Mouse (Mus musculus) spleen, postnatal 36 days (tissue): ENCODE results near the gene Ppp1r26.
"Not testable (repeated sequence)": the region's sequence is repeated elsewhere in the genome, so short reads cannot be mapped to it uniquely, and the experiment has no call there.

ENCODE experiments used
- DNase-seq, 2 experiments: peaks; one replicate each; pipeline ENCODE4 v3.0.0; 2022; ENCODE audit warnings: low spot score in 2 of 2, mixed read lengths in 1 of 2

Ppp1r26 gene

DNA sequence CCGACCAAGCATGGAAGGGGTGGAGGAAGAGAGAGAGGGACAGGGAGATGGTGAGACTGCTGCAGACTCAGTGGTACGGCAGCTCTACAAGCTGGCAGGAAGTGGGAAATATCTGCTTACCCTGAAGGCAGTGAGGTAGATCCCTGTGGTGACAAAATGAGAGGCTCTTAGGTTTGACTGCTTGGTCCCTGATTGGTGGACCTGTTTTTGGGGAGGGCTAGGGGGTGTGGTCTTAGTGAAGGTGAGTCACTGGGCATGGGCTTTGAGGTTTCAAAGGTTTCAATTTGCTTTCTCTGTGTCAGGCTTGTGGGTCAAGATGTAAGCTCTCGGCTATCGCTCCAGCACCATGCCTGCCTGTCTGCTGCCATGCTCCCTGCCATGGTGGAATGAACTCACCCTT lies 1.5 kb upstream of the Ppp1r26 start:
- DNase-seq, result no peak

DNA sequence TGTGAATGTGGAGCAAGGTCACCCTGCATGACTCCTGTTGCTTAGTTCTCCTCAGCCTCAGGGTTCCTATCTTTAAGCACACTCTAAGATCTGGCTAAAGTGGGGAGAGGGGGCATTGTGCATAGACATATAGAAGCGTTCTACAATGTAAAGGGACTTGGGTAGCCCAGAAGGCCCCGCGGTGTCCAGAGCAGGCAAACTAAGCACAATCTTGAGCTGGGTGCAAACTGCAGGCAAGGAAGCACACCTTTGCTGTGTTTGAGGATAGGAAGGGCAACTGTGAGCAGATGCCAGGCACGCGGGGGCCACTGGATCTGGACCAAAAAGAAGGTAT lies 452 bp upstream of the Ppp1r26 start:
- DNase-seq, result no peak

GRCm38 (mm10) chr2:28447315-28447670 lies 693 bp downstream of the Ppp1r26 start:
- DNase-seq, result no peak

DNA sequence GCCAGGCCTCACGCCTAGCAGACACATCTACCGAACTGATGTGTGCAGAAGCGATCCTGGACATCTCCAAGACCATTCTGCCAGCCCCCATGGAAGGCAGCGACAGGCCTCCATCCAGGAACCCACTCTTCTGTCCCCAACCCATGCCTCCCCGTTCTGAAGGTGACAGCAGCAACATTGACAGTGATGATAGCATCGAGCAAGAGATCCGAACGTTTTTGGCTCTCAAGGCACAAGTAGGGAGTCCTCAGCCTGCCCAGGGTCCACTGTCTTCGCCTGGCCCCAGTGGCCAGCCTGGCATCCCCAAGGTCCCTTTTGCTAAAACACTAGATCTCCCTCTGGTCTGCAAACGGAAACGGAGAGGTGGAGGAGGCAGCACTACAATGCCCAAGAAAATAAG lies 5.1 kb downstream of the Ppp1r26 start:
- DNase-seq, result no peak

DNA sequence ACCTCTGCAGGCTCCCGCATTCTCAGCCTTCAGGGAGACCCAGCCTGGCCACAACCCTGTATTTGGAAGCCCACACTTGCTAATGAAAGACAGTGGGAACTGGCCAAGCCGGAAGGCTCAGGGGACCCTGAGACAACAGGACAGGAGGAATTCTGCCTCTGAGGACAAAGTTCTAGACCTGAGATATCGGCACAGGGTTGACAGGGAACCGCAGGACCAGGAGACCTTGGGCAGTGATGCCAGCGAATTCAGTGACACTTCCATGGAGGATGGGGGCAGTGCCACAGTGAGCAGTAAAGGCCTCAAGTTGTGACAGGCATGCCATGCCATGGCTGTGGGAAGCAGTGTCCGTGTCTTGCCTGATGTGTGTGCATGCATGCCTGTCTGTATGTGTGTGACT lies 6.9 kb downstream of the Ppp1r26 start:
- no peak for DNase-seq

GRCm38 (mm10) chr2:28456616-28457015 lies 10.0 kb downstream of the Ppp1r26 start:
- DNase-seq, result no peak

- peak; percentile 22 to 54 for DNase-seq
These were observed 17.3 kb downstream of the Ppp1r26 start for GRCm38 (mm10) chr2:28463919-28464318.

DNA sequence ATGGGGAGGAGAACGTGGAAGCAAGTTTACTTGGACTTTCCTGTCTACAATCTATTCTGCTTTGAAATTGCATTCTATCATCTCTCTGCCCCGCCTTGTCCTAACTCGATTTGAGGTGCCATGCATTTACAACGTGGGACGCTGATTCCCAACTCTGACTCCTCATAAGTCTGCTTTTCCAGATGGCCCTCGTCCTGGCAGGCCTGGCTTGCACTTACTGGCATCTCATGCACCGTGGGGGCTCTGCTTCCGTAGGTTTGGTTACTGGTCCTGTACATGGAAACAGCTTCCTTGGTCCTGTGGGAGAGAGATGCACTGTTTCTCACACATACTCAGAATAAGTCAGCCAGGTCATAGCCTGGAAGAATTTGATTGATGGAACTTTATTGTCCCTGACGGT lies 18.3 kb downstream of the Ppp1r26 start:
- no peak for DNase-seq

DNA sequence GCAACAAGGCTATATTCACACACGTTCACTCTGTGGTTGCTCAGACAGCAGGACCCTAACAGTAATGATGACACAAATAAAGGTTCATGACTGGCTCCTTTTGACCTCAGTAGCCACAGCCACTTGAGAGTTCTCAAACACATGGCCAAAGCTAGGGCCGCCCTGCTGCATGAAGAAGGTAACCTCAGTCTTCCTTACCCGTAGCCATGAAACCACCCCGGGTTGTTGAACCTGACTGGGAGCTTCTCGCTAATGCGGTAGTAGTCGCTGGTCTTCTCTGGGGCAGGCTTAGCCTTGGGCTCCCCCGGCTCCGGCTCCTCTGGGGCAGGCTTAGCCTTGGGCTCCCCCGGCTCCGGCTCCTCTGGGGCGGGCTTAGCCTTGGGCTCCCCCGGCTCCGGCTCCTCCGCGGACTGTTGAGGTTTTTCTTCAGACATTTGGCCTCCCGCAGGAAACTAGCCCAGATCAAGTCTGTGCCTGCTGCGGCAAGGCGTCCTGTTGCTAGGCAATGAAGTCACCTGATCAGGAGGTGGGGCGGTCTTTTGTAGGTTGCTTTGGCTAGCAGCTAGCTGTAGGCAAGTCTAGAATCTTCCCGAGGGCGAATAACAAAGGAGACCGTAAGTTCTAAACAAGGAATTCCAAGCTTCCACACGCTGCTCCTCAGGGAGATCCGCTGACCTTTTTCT lies 19.4 kb downstream of the Ppp1r26 start, which contains the start of gene 1700007K13Rik:
1700007K13Rik (minus strand) TSS at position 497 of the 683 bp plus-strand sequence.
- peak; percentile 50 to 56 for DNase-seq

GRCm38 (mm10) chr2:28467860-28468485 lies 21.4 kb downstream of the Ppp1r26 start, which contains the start of gene Mrps2:
Gene Mrps2 (plus strand): TSS chr2:28468066.
- peak; percentile 75 to 76 for DNase-seq

- no peak for DNase-seq
These were observed 22.1 kb downstream of the Ppp1r26 start for GRCm38 (mm10) chr2:28468486-28469225.

DNA sequence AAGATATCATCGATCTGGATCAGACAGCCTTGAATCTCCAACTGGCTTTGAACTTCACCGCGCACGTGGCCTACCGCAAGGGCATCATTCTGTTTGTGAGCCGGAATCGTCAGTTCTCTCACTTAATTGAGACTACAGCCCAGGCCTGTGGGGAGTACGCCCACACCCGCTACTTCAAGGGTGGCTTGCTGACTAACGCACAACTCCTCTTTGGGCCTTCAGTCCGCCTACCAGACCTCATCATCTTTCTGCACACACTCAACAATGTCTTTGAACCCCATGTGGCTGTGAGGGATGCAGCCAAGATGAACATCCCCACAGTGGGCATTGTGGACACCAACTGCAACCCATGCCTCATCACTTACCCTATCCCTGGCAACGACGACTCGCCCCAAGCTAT lies 22.9 kb downstream of the Ppp1r26 start:
- DNase-seq, result no peak

DNA sequence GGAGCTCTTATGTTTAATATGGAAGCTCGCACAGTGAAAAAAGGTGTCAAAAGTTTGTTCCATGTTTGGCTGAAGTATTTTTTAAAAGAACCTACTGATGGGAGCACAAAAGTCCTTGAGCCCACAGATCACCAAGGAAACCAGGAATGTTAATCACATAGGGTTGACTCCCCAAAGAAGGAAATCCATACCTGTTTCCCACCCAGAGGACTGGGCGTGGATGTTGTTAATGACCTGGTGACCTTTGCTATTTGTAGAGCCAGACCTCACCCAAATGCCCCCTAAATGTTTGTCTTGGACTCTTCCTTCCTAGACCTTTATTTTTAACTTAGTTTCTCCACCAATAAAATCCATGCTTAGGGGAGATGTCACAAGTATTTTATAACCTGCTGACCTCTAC lies 24.0 kb downstream of the Ppp1r26 start:
- DNase-seq, result no peak

- not testable (repeated sequence) for DNase-seq
These were observed 25.4 kb downstream of the Ppp1r26 start for GRCm38 (mm10) chr2:28472011-28472410.

DNA sequence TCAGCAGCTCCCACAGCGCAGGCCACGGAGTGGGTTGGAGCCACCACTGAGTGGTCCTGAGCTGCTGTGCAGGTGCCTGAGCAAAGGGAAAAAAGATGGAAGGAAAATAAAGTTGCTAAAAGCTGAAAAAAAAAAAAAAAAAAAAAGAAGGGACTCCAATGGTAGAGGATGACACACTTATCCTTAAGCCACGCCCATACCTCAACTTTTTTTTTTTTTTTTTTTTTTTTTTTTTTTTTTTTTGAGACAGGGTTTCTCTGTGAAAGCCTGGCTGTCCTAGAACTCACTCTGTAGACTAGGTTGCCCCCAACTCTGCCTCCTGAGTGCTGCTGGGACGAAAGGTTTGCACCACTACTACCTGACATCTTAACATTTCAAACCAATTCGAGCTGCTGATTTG lies 31.4 kb downstream of the Ppp1r26 start:
- DNase-seq, result not testable (repeated sequence)

GRCm38 (mm10) chr2:28479208-28480204 lies 32.9 kb downstream of the Ppp1r26 start:
- DNase-seq, result no peak

DNA sequence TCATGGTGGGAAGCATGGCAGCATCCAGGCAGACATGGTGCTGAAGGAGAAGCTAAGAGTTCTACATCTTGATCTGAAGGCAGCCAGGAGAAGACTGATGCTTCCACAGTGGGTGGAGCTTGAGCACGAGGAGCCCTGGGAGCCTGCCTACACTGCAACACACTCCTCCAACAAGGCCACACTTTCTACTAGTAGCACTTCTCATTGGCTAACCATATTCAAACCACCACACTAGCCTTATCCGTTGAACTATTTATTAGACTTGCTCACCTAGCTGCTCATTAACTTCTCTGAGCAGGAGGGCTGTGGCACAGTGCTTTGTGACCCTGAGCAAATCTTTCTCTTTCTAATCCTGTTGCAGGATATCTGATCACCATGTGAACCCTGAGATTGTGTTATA lies 37.3 kb downstream of the Ppp1r26 start:
- DNase-seq, result no peak

DNA sequence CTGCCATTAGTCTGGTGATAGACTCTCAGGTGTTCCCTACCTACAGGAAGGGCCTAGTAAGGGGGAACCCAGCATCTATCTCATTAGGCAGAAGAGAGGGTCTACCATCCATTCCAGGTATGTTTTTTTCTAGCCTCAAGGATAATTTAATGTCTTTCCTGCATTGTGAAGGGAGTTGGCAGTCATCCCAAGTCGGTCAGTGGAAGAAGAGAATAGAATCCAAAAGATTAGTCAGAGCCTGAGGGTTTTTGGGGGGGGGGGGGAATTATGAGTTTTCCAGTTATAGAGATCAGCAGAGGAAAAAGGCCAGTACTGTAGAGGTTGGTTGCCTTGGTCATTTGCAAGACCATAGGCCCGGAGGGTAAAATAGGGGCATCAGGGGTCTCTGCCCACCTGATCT lies 47.9 kb downstream of the Ppp1r26 start:
- no peak for DNase-seq

DNA sequence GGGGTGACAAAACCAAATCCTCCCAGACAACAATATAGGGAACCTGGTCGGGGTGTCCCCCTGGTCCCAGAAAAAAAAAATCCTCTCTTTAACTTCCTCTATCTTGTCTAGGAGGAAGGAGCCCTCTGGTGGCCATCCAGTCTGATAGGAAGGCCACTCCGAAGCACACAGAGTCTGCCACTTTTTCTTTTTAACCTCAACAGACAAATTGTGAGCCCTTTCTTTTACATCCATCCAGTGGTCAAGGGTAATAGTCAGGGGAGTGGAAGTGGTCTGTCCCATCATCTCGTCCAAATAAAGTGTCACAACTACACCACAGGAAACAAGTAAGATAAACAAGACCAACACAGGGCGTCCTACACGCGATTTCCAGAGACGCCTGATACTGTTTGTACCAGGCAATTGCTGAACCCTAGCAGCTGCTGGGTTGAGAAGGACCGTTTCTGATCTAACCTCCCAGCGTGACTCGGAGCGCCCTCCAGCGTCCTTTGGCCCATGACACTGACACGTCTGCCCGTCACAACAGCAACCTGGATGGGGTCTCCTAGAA lies 48.7 kb downstream of the Ppp1r26 start:
- DNase-seq, result peak; percentile 36 to 60

DNA sequence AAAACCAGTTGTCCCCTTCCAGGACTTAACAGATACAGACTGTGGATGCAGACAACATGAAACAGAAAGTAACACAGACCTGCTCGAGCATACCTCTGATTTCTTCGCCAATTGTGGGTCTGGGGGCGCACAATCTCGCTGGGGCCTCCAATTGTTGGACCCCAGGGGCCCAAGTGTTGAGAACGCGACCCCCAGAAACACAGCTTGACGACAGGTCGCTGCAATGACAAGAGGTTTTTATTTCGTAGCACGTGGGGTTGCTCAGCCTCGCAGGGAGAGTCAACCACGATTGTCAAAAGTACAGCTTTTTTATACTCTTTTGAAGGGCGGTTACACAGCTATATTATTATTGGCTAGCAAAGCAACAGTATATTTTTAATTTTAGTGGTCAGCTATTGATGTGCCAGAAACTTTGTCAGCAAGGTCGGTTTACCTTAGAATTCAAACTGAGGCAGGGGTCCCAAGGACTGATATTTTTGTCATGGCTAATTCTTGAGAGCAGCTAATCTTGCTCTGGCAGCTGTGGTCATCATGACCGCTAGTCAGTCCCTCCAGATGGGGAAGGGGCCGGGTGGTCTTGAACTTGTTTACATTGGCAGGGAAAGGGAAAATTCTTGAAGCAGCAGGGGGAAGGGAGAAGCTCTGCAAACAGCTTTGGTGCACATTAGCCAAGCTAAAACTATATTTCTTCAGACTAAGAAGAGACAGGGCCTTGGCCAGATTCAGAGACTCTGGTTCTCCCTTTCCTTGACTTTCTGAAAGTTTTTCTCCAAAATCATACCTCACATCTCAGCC lies 49.4 kb downstream of the Ppp1r26 start:
- no peak for DNase-seq

DNA sequence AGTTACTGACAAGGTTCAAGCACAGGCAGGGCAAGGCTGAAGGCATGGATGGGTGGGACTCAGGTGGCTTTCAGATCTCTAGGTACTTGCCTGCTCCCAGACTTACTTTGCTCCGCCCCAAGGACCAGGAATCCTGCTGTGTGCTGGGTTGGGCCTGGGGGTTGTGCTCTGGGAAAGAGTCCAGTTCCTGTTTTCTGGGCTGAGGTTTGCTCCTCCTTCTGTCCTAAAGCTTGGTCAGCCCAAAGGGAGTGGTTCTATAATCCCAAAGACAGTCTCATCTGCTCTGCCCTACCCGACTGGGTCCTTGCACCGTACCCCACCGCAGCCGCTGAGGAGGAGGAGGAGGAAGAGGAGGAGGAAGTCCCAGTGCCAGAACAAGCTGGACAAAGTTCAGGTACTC lies 50.1 kb downstream of the Ppp1r26 start, which contains the start of gene Gbgt1:
Gbgt1 (plus strand) TSS at position 221 of the 400 bp plus-strand sequence.
- no peak for DNase-seq
